Mouse (Mus musculus) limb, embryonic 12.5 days (tissue): ENCODE data around the gene Gm20388. TPM values are rescaled to one million over a fixed set of nuclear protein-coding genes. Genes with fewer than 3 reads are reported as not detected.

Experiments used
- ATAC-seq: fragments of 200-750 bp; cut with Nextera tagmentation; 2 replicates; pipeline ENCODE4 v1.8.0; 2017; ENCODE audit warnings: low read depth, moderate TSS enrichment; ENCODE audit not compliant: insufficient number of reproducible peaks, insufficient read depth, low FRiP score, low TSS enrichment
- H3K27ac ChIP-seq: fragments of 300-500 bp; sonication (generic); 2 replicates; pipeline ENCODE4 v1.5.1; 2016; ENCODE audit warnings: mild to moderate bottlenecking, moderate library complexity
- H3K27me3 ChIP-seq: fragments of 300-500 bp; sonication (generic); 2 replicates; pipeline ENCODE4 v1.6.1; 2016; ENCODE audit warnings: mild to moderate bottlenecking, moderate library complexity
- H3K36me3 ChIP-seq: fragments of 300-500 bp; sonication (generic); 2 replicates; pipeline ENCODE4 v1.6.1; 2016; ENCODE audit warnings: mild to moderate bottlenecking, moderate library complexity
- H3K4me1 ChIP-seq: fragments of 300-500 bp; sonication (generic); replicated peaks from 2 replicates; pipeline ENCODE4 v1.6.1; 2016
- H3K4me2 ChIP-seq: fragments of 300-500 bp; sonication (generic); 2 replicates; pipeline ENCODE4 v1.6.1; 2016; ENCODE audit warnings: mild to moderate bottlenecking, moderate library complexity
- H3K4me3 ChIP-seq: fragments of 300-500 bp; sonication (generic); replicated peaks from 2 replicates; pipeline ENCODE4 v1.5.1; 2016; ENCODE audit warnings: mild to moderate bottlenecking
- H3K9ac ChIP-seq: fragments of 300-500 bp; sonication (generic); replicated peaks from 2 replicates; pipeline ENCODE4 v1.6.1; 2016; ENCODE audit warnings: mild to moderate bottlenecking, moderate library complexity
- H3K9me3 ChIP-seq: fragments of 300-500 bp; sonication (generic); 2 replicates; pipeline ENCODE4 v1.6.1; 2016; ENCODE audit warnings: mild to moderate bottlenecking, moderate library complexity
- WGBS: fragments of 180-500 bp; shearing (Covaris S2); methylation state at CpG from one replicate; pipeline ENCODE4 v1.1.7; 2016; 5-methylcytosine and 5-hydroxymethylcytosine counted together
- polyA plus RNA-seq: library from polyadenylated mRNA; unstranded; fragments of >200 nt; fragmentation: Nextera tagmentation; extraction: Ambion mirVana; gene quantifications from 2 replicates; pipeline ENCODE4 v1.2.1, GENCODE M21; 2016

Gm20388 gene
- polyA plus RNA-seq, 1 experiment from 2014 or later = not detected

DNA sequence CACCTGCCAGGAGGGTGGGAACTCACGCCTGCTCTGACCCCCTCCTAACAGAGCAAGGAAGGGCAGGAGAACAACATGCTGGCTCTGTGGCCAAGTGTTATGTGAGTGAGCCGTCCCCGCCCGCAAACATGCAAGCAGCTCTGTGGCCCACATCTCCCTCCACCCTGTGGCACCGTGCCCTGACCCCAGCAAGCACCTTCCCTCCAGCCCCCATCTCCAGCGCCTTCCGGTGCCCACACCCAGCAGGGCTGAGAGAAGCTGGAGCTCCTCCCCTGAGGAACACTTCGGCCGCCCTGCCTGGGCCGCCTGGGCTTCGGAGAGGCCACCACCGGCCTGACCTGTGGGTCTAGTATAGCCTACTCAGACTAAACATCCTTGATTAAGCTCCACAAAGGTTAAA lies 1535.5 kb downstream of the Gm20388 start:
- Histone ChIP-seq H3K27ac (no peak overlapping the region), H3K4me1 (peaks cover 7% of the 10 kb centered on the region; the same call in 1 of the 2 replicates), H3K27me3 (peaks cover 8% of the 10 kb centered on the region), H3K4me2 (no peak overlapping the region), H3K9me3 (no peaks in the 10 kb centered on the region), H3K9ac (no peak overlapping the region), H3K36me3 (no peaks in the 10 kb centered on the region), H3K4me3 (no peak overlapping the region)
- 72% methylated on average over 12 of the region's 12 CpGs for WGBS
- no peak for ATAC-seq

DNA sequence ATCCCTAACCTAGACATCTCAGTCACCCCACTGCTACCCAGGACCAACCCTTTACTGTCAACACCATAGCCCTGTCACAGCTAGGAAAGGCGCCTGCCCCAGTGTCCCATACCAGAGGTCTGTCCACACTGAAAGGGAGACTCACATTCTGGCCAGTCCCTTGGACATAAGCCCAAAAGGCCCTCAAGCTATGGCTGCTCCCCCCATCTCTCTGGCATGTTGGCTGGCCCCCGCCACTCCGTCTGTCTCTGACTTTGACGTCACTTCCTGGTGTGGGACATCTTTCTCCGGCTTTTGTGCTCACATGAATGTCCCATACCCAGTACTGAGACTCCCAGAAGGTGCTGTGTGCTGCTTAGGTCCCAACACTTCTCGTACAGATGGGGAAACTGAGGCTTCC lies 1536.2 kb downstream of the Gm20388 start:
- no peaks in the 10 kb centered on the region for H3K36me3 ChIP-seq
- no peak overlapping the region for H3K4me2 ChIP-seq
- ATAC-seq = no peak
- H3K9ac ChIP-seq = no peak overlapping the region
- whole genome bisulfite sequencing = 88% methylated on average over 6 of the region's 6 CpGs
- H3K4me1 ChIP-seq = peaks cover 13% of the 10 kb centered on the region; the same call in 1 of the 2 replicates
- H3K4me3 ChIP-seq = no peak overlapping the region
- peaks cover 8% of the 10 kb centered on the region for H3K27me3 ChIP-seq
- H3K27ac ChIP-seq = no peak overlapping the region
- H3K9me3 ChIP-seq = no peaks in the 10 kb centered on the region

DNA sequence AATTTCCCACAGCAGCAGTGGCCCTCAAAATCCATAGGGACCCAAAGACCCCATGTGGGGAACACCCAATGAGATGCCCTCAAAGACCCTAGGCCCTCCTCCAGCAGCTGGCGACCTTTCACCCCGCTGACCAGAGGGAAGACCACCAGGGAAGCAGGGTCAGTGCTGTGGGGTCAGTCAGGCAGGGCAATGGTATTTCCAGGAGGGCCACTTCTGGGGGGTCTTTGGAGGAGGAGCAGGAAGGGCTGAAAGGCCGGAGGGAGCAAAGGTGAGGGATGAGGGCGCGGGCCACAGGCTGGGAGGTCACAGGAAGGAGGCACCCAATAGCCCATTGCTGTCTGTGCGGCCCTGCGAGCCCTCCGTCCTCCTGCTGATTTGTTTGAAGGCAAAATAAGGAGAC lies 1539.6 kb downstream of the Gm20388 start:
- Histone ChIP-seq H3K27ac (no peak overlapping the region), H3K36me3 (no peaks in the 10 kb centered on the region), H3K27me3 (peaks cover 21% of the 10 kb centered on the region), H3K4me2 (no peak overlapping the region), H3K9me3 (no peaks in the 10 kb centered on the region), H3K9ac (no peak overlapping the region), H3K4me3 (no peak overlapping the region), H3K4me1 (peaks cover 14% of the 10 kb centered on the region)
- ATAC-seq = no peak
- 47% methylated on average over 8 of the region's 8 CpGs for WGBS

DNA sequence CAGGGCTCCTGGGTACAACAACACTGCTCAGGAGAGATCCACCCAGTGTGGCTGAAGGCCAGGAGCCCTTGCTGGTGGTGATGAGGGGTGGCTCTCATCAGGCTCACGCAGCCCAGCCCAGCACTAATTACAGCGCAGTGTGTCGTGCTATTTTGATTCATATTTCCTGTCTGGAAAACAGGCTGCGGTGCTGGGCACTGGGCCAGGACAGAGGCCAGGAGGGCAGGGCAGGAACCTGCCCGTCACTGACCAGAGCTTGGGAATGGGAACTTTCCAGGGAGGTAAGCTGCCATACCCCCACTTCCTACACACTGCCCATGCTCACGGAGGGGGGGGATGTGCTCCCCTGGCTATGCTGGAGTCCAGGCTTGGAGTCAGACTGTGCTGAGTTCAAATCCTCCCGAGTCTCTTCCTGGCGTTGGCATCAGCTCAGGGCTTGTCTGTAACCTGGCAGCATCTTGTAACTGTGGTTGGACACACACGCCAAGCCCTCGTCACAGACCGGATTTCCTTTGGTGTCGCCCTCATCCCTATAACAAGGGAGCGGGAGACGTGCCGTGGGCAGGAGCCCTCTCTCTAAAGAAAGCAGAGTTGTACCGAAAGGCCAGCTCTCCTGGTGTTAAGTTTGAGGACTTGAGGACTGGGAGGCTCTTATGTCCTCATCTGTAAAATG lies 1540.9 kb downstream of the Gm20388 start:
- H3K9ac ChIP-seq = no peak overlapping the region
- no peak overlapping the region for H3K4me2 ChIP-seq
- no peaks in the 10 kb centered on the region for H3K9me3 ChIP-seq
- H3K36me3 ChIP-seq = no peaks in the 10 kb centered on the region
- ATAC-seq = no peak
- H3K27me3 ChIP-seq = peaks cover 20% of the 10 kb centered on the region
- H3K4me1 ChIP-seq = peaks cover 24% of the 10 kb centered on the region
- H3K4me3 ChIP-seq = no peak overlapping the region
- WGBS = 74% methylated on average over 16 of the region's 16 CpGs
- no peak overlapping the region for H3K27ac ChIP-seq

DNA sequence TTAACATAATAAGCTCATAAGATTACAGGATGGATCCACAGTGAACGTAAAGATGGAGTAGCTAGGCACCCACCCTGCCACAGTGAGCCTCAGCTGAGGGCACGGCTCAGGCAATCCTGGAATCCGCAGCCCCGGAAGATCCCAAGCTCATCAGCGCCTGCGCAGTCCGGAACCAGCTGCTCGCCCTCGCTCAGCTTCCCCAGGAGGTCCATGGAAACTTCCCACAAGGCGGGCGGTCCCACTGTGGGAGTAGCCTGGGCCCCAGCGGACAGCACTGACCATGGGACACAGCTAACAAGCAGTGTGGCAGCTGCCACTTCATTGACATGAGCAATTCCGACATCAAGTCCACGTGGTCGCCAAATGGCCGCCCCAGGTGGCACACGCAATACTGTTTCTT lies 1544.1 kb downstream of the Gm20388 start:
- Histone ChIP-seq H3K9ac (no peak overlapping the region), H3K4me1 (peaks cover 42% of the 10 kb centered on the region), H3K4me2 (no peak overlapping the region), H3K27ac (no peak overlapping the region), H3K36me3 (no peaks in the 10 kb centered on the region), H3K4me3 (no peak overlapping the region), H3K27me3 (peaks cover 20% of the 10 kb centered on the region), H3K9me3 (no peaks in the 10 kb centered on the region)
- WGBS = 89% methylated on average over 17 of the region's 17 CpGs
- no peak for ATAC-seq

DNA sequence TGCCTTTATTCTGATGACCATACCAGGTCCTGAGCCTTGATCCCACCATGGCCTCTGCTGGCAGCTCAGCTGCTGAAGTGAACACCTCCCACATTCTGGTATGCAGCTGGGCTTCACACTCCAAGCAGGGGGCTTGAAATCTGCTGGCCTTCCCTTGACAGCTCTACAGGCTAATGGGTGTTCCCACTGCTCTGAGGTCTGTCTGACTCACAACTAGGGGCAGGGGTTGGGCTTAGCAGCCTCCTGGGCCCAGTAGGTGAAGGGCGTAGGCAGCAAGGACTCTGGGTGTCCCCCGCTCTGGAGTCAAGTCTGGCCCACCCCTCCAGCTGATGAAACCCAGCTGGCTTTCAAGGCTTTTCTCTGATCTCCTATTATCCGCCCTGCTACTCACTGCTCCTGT lies 1550.6 kb downstream of the Gm20388 start:
- Histone ChIP-seq H3K4me1 (peaks cover 37% of the 10 kb centered on the region), H3K4me3 (no peak overlapping the region), H3K9ac (no peak overlapping the region), H3K27ac (no peak overlapping the region), H3K4me2 (no peak overlapping the region), H3K9me3 (no peaks in the 10 kb centered on the region), H3K36me3 (no peaks in the 10 kb centered on the region), H3K27me3 (peaks cover 10% of the 10 kb centered on the region)
- WGBS = 31% methylated on average over 3 of the region's 3 CpGs
- no peak for ATAC-seq

DNA sequence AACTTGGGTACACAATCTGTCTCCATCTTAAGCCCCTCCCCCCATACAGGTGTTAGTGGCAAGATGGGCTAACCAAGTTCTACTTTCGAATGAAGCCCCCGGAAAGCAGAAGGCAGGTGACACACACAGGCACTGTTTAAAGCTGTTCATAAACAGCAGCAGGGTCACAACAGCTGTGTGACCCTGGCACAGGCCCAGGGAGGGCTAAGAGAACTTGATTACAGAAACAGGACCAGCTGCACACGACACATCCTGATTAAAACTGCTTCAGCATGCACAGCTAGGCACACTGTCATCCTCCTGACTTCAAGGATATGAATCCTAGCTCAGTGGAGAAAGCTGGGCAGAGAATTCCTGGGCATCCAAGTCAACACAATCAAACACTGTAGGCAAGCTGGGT lies 1551.5 kb downstream of the Gm20388 start:
- H3K27me3 ChIP-seq = peaks cover 10% of the 10 kb centered on the region
- H3K4me3 ChIP-seq = no peak overlapping the region
- H3K9me3 ChIP-seq = no peaks in the 10 kb centered on the region
- no peak overlapping the region for H3K4me2 ChIP-seq
- no peak overlapping the region for H3K9ac ChIP-seq
- no peak overlapping the region for H3K27ac ChIP-seq
- no peak for ATAC-seq
- peaks cover 42% of the 10 kb centered on the region for H3K4me1 ChIP-seq
- 48% methylated on average over 3 of the region's 3 CpGs for WGBS
- no peaks in the 10 kb centered on the region for H3K36me3 ChIP-seq

DNA sequence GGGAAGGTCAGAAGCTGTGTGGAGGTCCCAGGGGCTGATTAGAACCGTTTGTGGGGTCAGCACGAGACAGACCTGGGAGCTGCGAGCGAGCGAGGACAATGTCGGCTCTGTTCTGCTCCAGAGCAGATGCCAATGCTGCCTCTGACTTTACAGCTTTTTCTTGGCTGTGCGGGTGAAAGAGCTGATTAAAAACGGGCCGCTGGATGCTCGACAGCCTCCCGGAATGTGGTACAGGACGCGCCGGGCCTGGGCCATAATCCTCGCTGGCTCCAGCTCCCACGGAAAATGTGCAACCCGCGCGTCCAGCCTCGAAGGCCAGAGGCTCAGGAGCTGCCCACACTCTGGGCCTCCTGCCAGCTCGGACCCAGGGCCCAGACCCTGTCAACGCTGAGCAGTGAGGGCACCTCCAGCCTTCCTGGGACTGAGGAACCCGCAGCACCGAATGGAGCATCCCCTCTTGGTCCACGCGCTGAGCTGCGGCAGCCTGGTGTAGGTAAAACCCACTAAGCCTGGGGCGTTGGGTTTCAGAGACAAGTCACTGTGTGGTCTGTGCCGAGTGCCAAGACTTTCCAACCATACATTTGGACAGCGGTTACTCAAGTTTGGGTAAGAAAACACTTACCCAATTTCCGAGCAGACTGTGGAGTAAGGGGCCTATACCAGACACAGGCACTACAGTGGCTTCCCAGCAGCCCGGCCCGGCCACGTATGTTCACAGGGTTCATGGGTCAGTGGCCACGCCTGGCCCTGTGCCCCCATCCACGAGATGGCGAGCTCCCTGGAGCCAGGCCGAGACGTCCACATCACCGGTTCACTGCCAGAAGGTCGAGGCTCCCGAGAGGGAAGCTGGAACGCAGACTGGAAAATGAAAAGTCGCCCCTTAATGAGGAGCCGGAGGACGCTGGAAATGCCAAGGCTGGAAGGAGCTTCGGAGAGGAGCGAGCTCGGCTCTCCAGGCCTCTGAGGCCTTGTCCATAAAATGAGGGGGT lies 1557.7 kb downstream of the Gm20388 start:
- no peak overlapping the region for H3K4me3 ChIP-seq
- no peaks in the 10 kb centered on the region for H3K36me3 ChIP-seq
- no peaks in the 10 kb centered on the region for H3K9me3 ChIP-seq
- H3K9ac ChIP-seq = peak overlapping the region; percentile 5; the same call in 1 of the 2 replicates
- no peak overlapping the region for H3K4me2 ChIP-seq
- peak overlapping the region; percentile 98 for H3K27ac ChIP-seq
- H3K4me1 ChIP-seq = peaks cover 38% of the 10 kb centered on the region
- WGBS = 55% methylated on average over 49 of the region's 49 CpGs
- peak; percentile 58; the same call in 1 of the 2 replicates for ATAC-seq
- H3K27me3 ChIP-seq = no peaks in the 10 kb centered on the region; the same call in 1 of the 2 replicates

DNA sequence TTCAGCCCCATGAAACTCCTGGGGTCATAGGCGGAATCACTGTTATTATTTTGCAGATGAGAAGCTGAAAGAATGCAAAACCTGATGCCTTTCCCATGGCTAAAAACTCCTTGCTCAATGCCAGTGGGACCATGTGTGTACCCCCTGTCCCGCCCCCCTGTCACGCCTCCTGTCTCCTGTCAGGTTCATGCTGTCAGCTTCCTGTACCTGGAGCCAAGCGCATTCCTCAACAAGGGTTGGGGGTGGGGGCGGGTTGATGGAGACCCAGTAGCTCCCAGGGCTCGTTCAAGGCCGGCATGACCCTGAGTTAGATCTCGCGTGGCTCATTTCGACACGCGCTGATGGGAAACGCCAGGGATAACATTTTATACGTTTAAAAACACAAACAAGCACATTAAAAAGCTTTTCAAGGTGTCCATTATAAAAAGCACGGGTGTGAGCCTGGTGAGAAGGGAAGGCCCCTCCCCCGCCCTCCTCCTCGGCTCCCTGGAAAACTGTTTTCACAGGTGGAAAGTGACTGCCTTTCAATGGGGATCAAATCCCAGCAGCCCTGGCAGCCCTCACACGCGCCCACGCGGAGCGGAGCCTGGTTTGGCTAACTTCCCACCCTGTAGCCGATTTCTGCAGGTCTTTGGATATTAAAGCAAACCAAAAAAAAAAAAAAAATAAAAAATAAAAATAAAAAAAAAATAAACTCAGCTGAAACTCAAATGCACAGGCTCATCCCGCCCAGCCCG lies 1563.7 kb downstream of the Gm20388 start:
- Histone ChIP-seq H3K27me3 (peaks cover 9% of the 10 kb centered on the region), H3K4me2 (peak overlapping the region; percentile 51), H3K4me1 (peaks cover 45% of the 10 kb centered on the region), H3K9ac (no peak overlapping the region), H3K27ac (peak overlapping the region; percentile 53; the same call in 1 of the 2 replicates), H3K36me3 (no peaks in the 10 kb centered on the region), H3K9me3 (no peaks in the 10 kb centered on the region), H3K4me3 (peak overlapping the region; percentile 13; the same call in 1 of the 2 replicates)
- WGBS = 7% methylated on average over 25 of the region's 25 CpGs
- peak; percentile 53 for ATAC-seq

DNA sequence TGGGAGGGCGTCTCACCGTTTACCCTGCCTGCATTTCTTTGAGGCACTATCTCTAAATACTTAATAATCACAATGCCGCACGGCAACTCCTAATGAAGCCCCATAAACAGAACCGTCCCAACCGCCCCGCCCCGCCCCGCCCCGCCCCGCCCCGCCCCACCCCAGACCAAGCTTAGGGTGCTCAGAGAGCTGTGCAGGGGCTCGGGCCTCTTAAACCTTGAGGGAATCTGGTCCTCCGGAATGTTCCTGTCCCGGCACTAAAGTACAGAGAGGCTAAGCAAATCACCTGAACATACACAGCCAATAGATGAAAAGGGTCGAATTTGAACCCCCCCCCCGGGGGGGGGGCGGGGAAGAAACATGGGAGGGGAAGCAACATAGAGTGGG lies 1564.2 kb downstream of the Gm20388 start:
- Histone ChIP-seq H3K9ac (no peak overlapping the region), H3K4me2 (peak overlapping the region; percentile 51), H3K9me3 (no peaks in the 10 kb centered on the region), H3K4me3 (peak overlapping the region; percentile 12; the same call in 1 of the 2 replicates), H3K27ac (0 out of 2 replicates have a peak overlapping the region, but pooled peaks have one; percentile 57), H3K4me1 (peaks cover 49% of the 10 kb centered on the region), H3K27me3 (peaks cover 9% of the 10 kb centered on the region), H3K36me3 (no peaks in the 10 kb centered on the region)
- WGBS = under 1% methylated on average over 17 of the region's 18 CpGs
- ATAC-seq = peak; percentile 52; the same call in 1 of the 2 replicates
